Comparison of ENCODE assay signal across 9 mouse cellular contexts in the genomic region with DNA sequence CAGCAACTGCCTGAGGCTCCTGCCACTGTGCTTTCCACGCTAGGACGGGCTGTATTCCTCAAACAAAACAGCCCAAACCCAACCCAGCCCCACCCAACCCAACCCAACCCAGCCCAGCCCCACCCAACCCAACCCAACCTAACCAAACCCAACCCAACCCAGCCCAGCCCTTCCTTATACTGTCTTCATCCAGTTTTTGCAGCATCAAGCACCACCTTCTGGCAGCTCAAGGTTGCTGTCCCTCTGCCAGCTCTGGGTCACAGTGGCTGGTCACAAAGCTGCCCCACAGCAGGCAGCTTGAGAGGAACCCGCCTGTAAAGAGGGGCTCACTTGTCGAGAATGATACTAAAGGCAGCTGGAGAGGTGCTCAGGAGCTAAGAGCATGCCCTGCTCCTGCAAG. TPM values are rescaled to one million over a fixed set of nuclear protein-coding genes. Genes with fewer than 3 reads are reported as not detected.
DNase-seq lines count a peak whose midpoint lies in the region; ATAC-seq and TF ChIP-seq lines count a peak whose summit lies in the region.
"Had no signal": no experiment of that assay in that cellular context is flagged by ENCODE, and none has a peak within 500 bp of the region (broad histone marks: within the 10 kb centered on the region; RNA-seq: fewer than 3 reads in every experiment).

No protein-coding gene starts in this region.

- TF ChIP-seq POLR2A in lung, adult 2 months (IDR thresholded peaks at IDR 0.05; ENCODE audit: borderline replicate concordance, extremely low read depth, low read depth, low read length) = no peak

- WGBS in hindbrain, postnatal 0 days = 57% methylated on average over 4 of the region's 4 CpGs
- WGBS in hindbrain, embryonic 10.5 days = 87% methylated on average over 4 of the region's 4 CpGs
- WGBS in lung, adult 2 months = 34% methylated on average over 4 of the region's 4 CpGs

- H3K4me1 ChIP-seq in hindbrain, postnatal 0 days (ENCODE audit: insufficient read depth, low read length) = 0 out of 2 replicates have a peak, but pooled peaks cover 6% of the 10 kb centered on the region
- no peaks in the 10 kb centered on the region for H3K4me1 ChIP-seq in hindbrain, embryonic 10.5 days (replicated peaks)
- H3K4me1 ChIP-seq in lung, adult 2 months (ENCODE audit: control insufficient read depth, insufficient read depth, low read length) = peaks cover 12% of the 10 kb centered on the region

- peaks cover 66% of the 10 kb centered on the region for H3K36me3 ChIP-seq in hindbrain, postnatal 0 days (ENCODE audit: insufficient read depth, low read length)
- peaks cover 100% of the 10 kb centered on the region for H3K36me3 ChIP-seq in hindbrain, embryonic 10.5 days

- H3K4me2 ChIP-seq in hindbrain, postnatal 0 days (ENCODE audit: low read depth, low read length) = no peak overlapping the region
- H3K4me2 ChIP-seq: lung, embryonic 15.5 days had no signal

- H3K4me3 ChIP-seq in hindbrain, postnatal 0 days (ENCODE audit: low read length) = no peak overlapping the region
- H3K4me3 ChIP-seq in hindbrain, embryonic 10.5 days = no peak overlapping the region
- H3K4me3 ChIP-seq in lung, adult 2 months (replicated peaks; ENCODE audit: extremely low read depth, low read depth, low read length) = no peak overlapping the region
- H3K4me3 ChIP-seq: lung, embryonic 15.5 days had no signal

- TF ChIP-seq CTCF in hindbrain, postnatal 0 days (IDR thresholded peaks at IDR 0.05; ENCODE audit: low read depth) = no peak
- peak; percentile 28; the same call in 1 of the 2 replicates for TF ChIP-seq CTCF in lung, adult 2 months (IDR thresholded peaks at IDR 0.05; ENCODE audit: insufficient read depth, low read length)

- ATAC-seq in hindbrain, postnatal 0 days = peak; percentile 10; the same call in 1 of the 2 replicates
- ATAC-seq in monocyte, adult 5-6 weeks (replicated peaks; ENCODE audit: insufficient number of reproducible peaks, low FRiP score, low TSS enrichment, poor library complexity, severe bottlenecking) = no peak

- H3K9ac ChIP-seq in hindbrain, postnatal 0 days (replicated peaks; ENCODE audit: low read length) = no peak overlapping the region
- H3K9ac ChIP-seq: lung, embryonic 15.5 days had no signal

- DNase-seq in hindbrain, postnatal 0 days (ENCODE audit: low spot score) = peak; percentile 35
- DNase-seq in hindbrain, embryonic 10.5 days (ENCODE audit: low spot score) = no peak
- DNase-seq in R1 (ENCODE audit: low read depth, low spot score) = peak; percentile 69
- peak; percentile 49 to 53 for DNase-seq in cerebellum, postnatal 36 days
- DNase-seq in lung, adult 2 months = peak; percentile 19
- no peak for DNase-seq in layer of hippocampus, adult 9-11 months
- no peak for DNase-seq in retina, embryonic 14.5 days (ENCODE audit: low spot score)

- no peaks in the 10 kb centered on the region for H3K27me3 ChIP-seq in hindbrain, postnatal 0 days (ENCODE audit: insufficient read depth, low read length)
- H3K27me3 ChIP-seq in hindbrain, embryonic 10.5 days (ENCODE audit: insufficient read depth, poor library complexity, severe bottlenecking) = no peaks in the 10 kb centered on the region
- H3K27me3 ChIP-seq: lung, embryonic 15.5 days had no signal

- H3K9me3 ChIP-seq in hindbrain, postnatal 0 days (ENCODE audit: low read length) = no peaks in the 10 kb centered on the region
- no peaks in the 10 kb centered on the region; the same call in 1 of the 2 replicates for H3K9me3 ChIP-seq in hindbrain, embryonic 10.5 days
- H3K9me3 ChIP-seq: lung, embryonic 15.5 days had no signal

- H3K27ac ChIP-seq in hindbrain, postnatal 0 days = no peak overlapping the region
- H3K27ac ChIP-seq in hindbrain, embryonic 10.5 days = no peak overlapping the region
- H3K27ac ChIP-seq: lung, embryonic 15.5 days had no signal

RNA-seq across cellular contexts. Expression of a gene that starts 8.6 kb away (rescaled TPM):
- total RNA-seq in hindbrain, postnatal 0 days (2014; rRNA removed) = 59.0 and 59.1 TPM in 2 replicates
- polyA plus RNA-seq in hindbrain, postnatal 0 days (2015; fragmentation: Nextera tagmentation; extraction: Ambion mirVana) = 71.1 and 73.9 TPM in 2 replicates
- polyA plus RNA-seq in hindbrain, embryonic 10.5 days (2016; fragmentation: Nextera tagmentation; extraction: Ambion mirVana) = 80.8 and 81.0 TPM in 2 replicates
- polyA plus RNA-seq in lung, adult 2 months (2012; rRNA removed) = 20.2 and 32.1 TPM in 2 replicates
- total RNA-seq in monocyte, adult 5-6 weeks (2017) = 57.3 to 86.0 TPM (median 57.8 TPM) in 3 replicates

RNA-seq across cellular contexts. Expression of a gene that starts 38.7 kb away (rescaled TPM):
- total RNA-seq in hindbrain, postnatal 0 days (2014; rRNA removed) = 38.4 and 40.5 TPM in 2 replicates
- 2.7 and 2.9 TPM in 2 replicates for polyA plus RNA-seq in hindbrain, postnatal 0 days (2015; fragmentation: Nextera tagmentation; extraction: Ambion mirVana)
- polyA plus RNA-seq in hindbrain, embryonic 10.5 days (2016; fragmentation: Nextera tagmentation; extraction: Ambion mirVana) = 1.9 TPM in 2 replicates
- 14.9 and 22.4 TPM in 2 replicates for polyA plus RNA-seq in lung, adult 2 months (2012; rRNA removed)
- 0.19 to 0.97 TPM (median 0.64 TPM) in 3 replicates for total RNA-seq in monocyte, adult 5-6 weeks (2017)

Comparison
In these comparisons a context has a peak if more than half of its experiments do, and no peak if none do; other contexts are left out.
1. DNase-seq: peak in hindbrain, postnatal 0 days (single experiment), R1 (single experiment), cerebellum, postnatal 36 days (2 of 2) and lung, adult 2 months (single experiment); none in hindbrain, embryonic 10.5 days (single experiment), layer of hippocampus, adult 9-11 months (single experiment) and retina, embryonic 14.5 days (single experiment).